Mouse (Mus musculus): Measurements from ENCODE around the gene Slc5a9.

DNA sequence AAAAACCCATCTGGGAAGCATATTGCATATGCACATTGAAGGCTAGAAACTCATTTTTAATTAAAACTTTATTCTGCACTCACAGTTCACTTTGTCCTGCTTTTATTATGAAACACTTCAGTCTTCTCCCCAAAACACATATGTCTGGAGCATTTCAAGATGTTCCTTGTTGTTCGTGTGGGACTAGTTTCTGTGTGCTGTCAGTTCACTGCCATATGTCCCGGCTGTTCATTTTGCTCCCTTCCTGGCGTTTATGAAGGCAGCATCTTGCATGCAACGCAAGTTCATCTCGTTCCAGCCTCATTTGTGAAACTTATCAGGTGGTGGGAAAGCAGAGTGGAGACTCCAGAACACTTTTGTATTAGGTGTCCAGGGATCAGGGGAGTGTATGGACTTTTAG is 36.0 kb downstream of the Slc5a9 start:
- TF ChIP-seq POLR2A (IDR thresholded peaks at IDR 0.05; ENCODE audit: insufficient read depth, low read length): no peak
- TF ChIP-seq CTCF (IDR thresholded peaks at IDR 0.05; ENCODE audit: low read depth, low read length): no peak

All from ES-Bruce4 (cell line).